Mouse (Mus musculus): ENCODE results near the gene 4930402F06Rik. TPM values are rescaled to one million over a fixed set of nuclear protein-coding genes. Genes with fewer than 3 reads are reported as not detected.

The 4930402F06Rik gene
- total RNA-seq, 1 experiment from 2014 or later = not detected

DNA sequence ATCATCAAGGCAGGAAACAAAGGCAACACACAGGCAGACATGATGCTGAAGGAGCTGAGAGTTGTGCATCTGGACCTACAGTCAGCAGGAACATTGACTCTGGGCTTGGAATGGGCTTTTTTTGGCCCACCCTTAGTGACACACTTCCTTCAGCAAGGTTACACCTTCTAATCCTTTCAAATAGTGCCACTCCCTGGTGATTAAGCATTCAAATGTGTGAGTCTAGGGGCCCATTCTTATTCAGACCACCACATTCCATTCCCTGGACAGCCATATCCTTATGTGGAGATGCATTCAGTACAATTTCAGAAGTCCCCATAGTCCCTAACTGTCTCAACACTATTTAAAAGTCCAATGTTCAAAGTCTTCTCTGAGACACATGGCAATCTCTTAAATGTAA, 26.3 kb downstream of the 4930402F06Rik start:
- ATAC-seq (ENCODE audit: extremely low read depth, insufficient number of reproducible peaks, low FRiP score, poor library complexity, severe bottlenecking) = no peak

DNA sequence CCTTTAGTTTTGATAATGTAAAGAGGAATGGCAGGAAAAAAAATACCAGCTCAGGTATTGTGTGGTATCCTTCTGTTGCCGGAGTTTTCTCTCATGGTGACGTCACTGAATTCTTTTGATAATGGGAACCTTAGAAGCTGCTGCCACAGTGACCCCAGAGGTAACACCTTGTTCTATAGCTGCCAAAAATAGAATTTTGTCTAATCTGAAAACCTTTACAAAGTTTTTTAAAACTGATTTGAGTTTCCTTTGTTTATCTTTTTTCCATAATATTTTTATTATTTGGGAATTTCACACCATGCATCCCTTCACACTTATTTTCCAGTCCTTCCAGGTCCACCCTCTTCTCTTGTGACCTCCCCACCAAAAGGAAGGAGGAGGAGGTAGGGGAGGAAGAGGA, 29.3 kb downstream of the 4930402F06Rik start, which contains the start of gene 4930568D16Rik:
Gene 4930568D16Rik (minus strand): TSS at position 101 of the 400 bp plus-strand sequence.
- ATAC-seq (ENCODE audit: extremely low read depth, insufficient number of reproducible peaks, low FRiP score, poor library complexity, severe bottlenecking) = no peak

DNA sequence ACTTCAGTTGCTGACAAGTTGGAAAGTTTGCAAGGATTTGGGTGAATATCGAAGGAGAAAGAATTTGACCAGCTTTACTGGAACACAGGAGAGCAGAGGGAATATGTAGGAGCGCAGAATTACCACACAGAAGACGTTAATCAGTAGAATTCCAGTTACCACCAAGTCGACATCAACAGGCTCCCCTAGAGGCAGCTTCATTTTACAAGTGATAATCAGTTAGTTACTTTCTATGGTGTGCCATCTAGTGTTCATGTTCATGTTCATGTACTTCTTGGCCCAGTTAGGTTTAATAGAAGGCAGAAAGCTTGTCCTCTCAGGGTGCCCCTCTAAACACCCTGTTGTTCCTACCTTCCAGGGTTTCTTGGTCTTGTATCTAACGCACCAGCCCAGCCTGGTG, 47.8 kb downstream of the 4930402F06Rik start:
- peak; percentile 53; the same call in 1 of the 2 replicates for ATAC-seq (ENCODE audit: extremely low read depth, insufficient number of reproducible peaks, low FRiP score, poor library complexity, severe bottlenecking)

GRCm38 (mm10) chr2:35345984-35346383, 51.0 kb downstream of the 4930402F06Rik start:
- no peak for ATAC-seq (ENCODE audit: extremely low read depth, insufficient number of reproducible peaks, low FRiP score, poor library complexity, severe bottlenecking)

DNA sequence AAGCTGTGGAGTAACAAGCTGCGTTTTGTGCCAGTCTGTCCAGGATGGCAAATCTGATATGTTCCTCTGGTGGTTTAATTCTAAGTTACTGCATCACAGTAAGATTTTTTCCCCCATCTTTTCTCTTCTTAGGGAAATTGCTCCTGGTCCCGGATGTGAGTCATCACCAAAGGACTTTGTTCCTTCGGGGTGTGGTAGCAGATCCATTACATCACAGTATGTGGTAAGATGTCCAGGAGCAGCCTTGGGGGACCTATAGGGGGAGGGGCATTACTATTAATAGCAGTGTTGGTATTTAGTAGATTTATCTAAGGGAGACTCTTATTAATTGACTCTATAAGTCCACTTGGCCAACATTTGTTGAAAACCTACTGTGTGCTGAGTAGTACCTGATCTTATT, 54.4 kb downstream of the 4930402F06Rik start:
- ATAC-seq (ENCODE audit: extremely low read depth, insufficient number of reproducible peaks, low FRiP score, poor library complexity, severe bottlenecking) = no peak

DNA sequence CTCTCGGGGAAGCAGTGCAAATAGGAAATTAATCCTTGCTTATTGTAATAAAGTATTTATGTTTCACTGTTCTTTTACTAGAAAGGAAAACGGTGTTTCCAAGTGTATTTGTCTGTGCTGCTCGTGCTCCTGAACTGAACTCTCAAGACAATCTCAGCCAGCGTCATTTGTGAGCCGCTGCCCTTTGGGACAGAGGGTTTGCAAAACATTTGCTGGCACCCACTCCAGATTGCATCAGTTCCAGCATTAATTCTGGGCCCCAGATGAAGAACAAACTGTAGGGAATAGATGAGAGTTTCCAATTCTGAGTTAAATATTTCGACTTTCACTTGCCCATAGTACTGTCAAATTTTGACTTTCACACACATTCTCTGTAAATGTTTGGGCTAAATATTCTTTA, 58.3 kb downstream of the 4930402F06Rik start:
- ATAC-seq (ENCODE audit: extremely low read depth, insufficient number of reproducible peaks, low FRiP score, poor library complexity, severe bottlenecking) = no peak

GRCm38 (mm10) chr2:35338036-35338435, 58.9 kb downstream of the 4930402F06Rik start:
- no peak for ATAC-seq (ENCODE audit: extremely low read depth, insufficient number of reproducible peaks, low FRiP score, poor library complexity, severe bottlenecking)

- no peak for ATAC-seq (ENCODE audit: extremely low read depth, insufficient number of reproducible peaks, low FRiP score, poor library complexity, severe bottlenecking)
These were observed 59.6 kb downstream of the 4930402F06Rik start for GRCm38 (mm10) chr2:35337419-35337818.

DNA sequence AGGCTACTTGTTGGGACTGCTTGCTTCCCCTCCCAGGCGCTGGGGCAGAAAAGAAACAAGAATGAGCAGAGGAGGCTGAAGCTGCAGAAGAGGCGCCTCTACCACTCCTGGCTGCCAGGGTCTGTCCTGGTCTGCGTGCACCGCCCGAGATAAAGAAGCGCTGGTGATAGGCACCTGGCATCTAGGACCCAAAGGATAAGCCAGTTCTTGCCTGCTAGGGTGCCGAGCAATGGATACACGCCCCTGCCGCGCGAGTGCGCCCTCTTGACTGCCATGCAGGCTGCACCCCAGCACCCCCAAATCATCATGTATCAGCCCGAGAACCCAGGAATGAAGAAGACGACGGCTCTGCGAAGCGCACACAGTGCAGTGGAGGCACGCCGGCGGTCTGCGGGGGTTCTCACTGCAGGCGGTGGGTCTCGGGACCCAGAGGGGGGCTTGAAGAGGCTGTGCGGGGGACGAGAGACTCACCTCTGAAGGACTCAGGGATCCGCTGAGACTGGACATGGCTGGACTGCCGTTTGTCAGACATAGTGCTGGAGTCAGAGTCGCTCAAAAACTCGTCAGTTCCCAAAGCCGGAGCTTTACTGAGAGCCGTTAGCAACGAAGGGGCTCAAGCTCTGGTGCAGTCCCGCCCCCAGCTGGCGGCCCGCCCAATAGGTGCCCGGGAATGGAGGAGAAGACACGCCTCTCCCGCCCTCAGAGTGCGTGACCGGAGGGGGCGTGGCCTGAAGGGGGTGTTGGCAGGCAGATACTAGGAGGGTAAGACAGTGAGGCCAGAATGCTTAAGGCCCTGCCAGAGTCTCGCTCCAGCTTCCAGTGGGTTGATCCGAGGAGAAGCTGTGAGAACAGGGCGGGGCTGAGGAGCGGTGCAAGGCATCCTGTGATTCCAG, 60.3 kb downstream of the 4930402F06Rik start, which contains the start of gene Stom:
Gene Stom (minus strand): TSS at position 589 of the 893 bp plus-strand sequence.
- ATAC-seq (ENCODE audit: extremely low read depth, insufficient number of reproducible peaks, low FRiP score, poor library complexity, severe bottlenecking) = peak; percentile 99

DNA sequence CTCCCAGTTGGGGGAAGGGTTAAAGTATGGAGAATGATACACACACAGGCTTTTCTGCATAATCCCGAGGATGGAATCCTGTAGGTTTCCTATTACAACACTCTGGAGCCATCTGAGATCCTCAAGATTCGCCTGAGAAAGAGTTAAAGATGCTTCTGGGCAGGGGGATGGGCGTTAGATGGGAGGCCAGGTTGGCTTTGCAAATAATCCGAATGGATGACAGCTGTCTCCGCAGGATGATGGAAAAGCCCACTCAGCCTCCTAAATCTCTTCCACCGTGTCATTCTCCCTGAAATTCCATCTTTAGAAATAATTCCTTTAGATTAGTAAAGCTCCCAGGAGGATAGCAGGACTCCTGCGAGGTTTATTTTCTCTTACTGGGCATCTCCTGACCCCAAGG, 61.4 kb downstream of the 4930402F06Rik start:
- no peak for ATAC-seq (ENCODE audit: extremely low read depth, insufficient number of reproducible peaks, low FRiP score, poor library complexity, severe bottlenecking)

- ATAC-seq (ENCODE audit: extremely low read depth, insufficient number of reproducible peaks, low FRiP score, poor library complexity, severe bottlenecking) = no peak
These were observed 63.3 kb downstream of the 4930402F06Rik start for GRCm38 (mm10) chr2:35333670-35334069.

- no peak for ATAC-seq (ENCODE audit: extremely low read depth, insufficient number of reproducible peaks, low FRiP score, poor library complexity, severe bottlenecking)
These were observed 65.8 kb downstream of the 4930402F06Rik start for GRCm38 (mm10) chr2:35331205-35331604.

DNA sequence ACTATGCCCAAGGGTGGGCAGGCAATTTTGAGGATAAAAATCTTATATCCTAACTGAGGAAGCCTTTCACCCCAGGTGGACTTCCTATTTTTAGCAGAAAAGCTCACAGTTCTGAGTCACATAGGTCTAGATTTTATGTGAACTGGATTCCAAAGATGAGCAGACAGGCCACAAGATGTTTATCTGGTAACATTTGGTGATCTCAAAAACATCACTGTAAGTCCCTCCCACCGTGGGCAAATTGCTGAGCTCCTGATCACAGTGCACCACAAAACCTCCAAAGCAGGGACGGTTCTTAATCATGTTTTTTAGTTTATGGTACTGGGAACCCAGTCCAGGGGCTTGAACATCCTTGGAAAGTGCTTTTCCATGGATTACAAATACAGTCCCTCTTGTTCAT, 67.9 kb downstream of the 4930402F06Rik start:
- ATAC-seq (ENCODE audit: extremely low read depth, insufficient number of reproducible peaks, low FRiP score, poor library complexity, severe bottlenecking) = no peak

DNA sequence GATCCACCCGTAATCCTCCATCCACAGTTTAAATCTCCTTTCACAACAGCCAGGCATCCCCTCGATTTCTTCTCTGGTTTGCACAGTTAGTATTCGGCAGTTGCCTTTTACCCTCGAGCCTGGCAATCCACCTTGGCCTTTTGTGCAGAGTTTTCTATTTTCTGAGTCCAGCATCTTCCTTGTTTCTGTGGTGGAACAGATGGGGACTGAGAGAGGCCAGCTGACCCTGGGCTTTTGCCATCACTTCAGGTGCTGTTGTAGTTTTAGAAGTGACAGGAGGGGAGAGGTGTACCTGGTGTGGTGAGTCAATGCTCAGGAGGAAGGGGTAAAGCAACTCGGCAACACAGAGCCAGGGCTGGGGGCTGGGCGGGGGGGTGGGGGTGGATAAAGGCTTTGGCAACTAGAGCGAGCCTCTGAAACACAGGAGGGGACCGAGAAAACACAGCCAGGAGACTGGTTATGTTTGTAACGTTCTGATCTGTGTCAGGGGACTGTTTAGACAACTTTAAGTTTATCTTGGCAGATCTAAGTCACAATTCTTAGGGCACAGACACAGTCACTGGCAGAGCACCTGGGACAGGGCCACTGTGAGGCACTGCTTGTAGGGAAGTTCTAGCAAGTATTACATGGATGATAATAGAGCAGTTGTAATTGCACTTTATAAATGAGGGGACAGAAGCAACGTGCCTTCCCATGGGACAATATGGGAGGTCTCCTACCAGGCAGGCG, 68.7 kb downstream of the 4930402F06Rik start:
- no peak for ATAC-seq (ENCODE audit: extremely low read depth, insufficient number of reproducible peaks, low FRiP score, poor library complexity, severe bottlenecking)

- no peak for ATAC-seq (ENCODE audit: extremely low read depth, insufficient number of reproducible peaks, low FRiP score, poor library complexity, severe bottlenecking)
These were observed 69.4 kb downstream of the 4930402F06Rik start for GRCm38 (mm10) chr2:35327583-35327982.

DNA sequence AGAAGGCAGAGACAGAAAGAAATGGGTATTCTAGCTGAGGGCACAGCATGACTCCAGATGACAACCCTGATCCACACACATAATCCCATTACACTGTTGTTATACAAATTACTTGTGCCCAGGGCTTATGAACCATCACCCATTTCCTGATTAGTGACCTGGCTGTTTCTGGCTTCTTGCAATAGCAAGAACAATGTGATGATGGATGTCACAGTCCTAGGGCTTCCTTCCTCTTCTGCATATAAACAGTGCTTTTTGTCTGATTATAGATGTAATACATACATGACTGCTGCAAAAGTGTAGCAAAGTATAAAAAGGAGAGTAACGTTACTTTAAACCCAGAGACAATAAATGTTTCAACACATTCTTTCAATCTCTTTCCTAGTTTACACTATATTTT, 70.0 kb downstream of the 4930402F06Rik start:
- no peak for ATAC-seq (ENCODE audit: extremely low read depth, insufficient number of reproducible peaks, low FRiP score, poor library complexity, severe bottlenecking)

- ATAC-seq (ENCODE audit: extremely low read depth, insufficient number of reproducible peaks, low FRiP score, poor library complexity, severe bottlenecking) = no peak
These were observed 71.0 kb downstream of the 4930402F06Rik start for GRCm38 (mm10) chr2:35325930-35326329.

Data from neutrophil, adult 5-6 weeks (primary cell).